Comparison of ENCODE assay signal across 34 mouse cellular contexts in genomic region chr14:116869996-116870395, GRCm38 (mm10). TPM values are rescaled to one million over a fixed set of nuclear protein-coding genes. Genes with fewer than 3 reads are reported as not detected.
"Had no signal": no experiment of that assay in that cellular context is flagged by ENCODE, and none has a peak within 500 bp of the region (broad histone marks: within the 10 kb centered on the region; RNA-seq: fewer than 3 reads in every experiment).

No protein-coding gene starts in this region.

- H3K4me2 ChIP-seq: limb, embryonic 12.5 days; limb, embryonic 13.5 days; limb, embryonic 15.5 days; liver, embryonic 12.5 days; liver, embryonic 13.5 days; liver, embryonic 15.5 days; lung, embryonic 14.5 days; lung, embryonic 15.5 days; midbrain, embryonic 11.5 days; midbrain, embryonic 12.5 days; midbrain, embryonic 13.5 days; midbrain, embryonic 15.5 days; neural tube, embryonic 12.5 days; neural tube, embryonic 13.5 days had no signal

- DNase-seq: left cerebral cortex, postnatal 4 days; liver; liver, embryonic 13.5 days; liver, postnatal 0 days; lung, adult 18-20 months; lung, adult 2 months; lung, embryonic 14.5 days; lung, postnatal 10 days; lung, postnatal 14 days; lung, postnatal 36 days; lung, postnatal 4 days; midbrain, embryonic 14.5 days had no signal

- ATAC-seq: liver, embryonic 12.5 days; liver, postnatal 0 days; lung, postnatal 0 days; midbrain, embryonic 13.5 days; midbrain, embryonic 15.5 days; midbrain, embryonic 16.5 days had no signal

- H3K27ac ChIP-seq: limb, embryonic 10.5 days; limb, embryonic 12.5 days; limb, embryonic 13.5 days; limb, embryonic 15.5 days; liver, embryonic 12.5 days; liver, embryonic 13.5 days; liver, embryonic 14.5 days; liver, embryonic 15.5 days; lung, embryonic 15.5 days; macrophage; midbrain, embryonic 10.5 days; midbrain, embryonic 12.5 days; midbrain, embryonic 13.5 days; midbrain, embryonic 15.5 days; neural tube, embryonic 12.5 days; neural tube, embryonic 13.5 days had no signal

- H3K27me3 ChIP-seq: limb, embryonic 12.5 days; limb, embryonic 13.5 days; limb, embryonic 15.5 days; liver, embryonic 12.5 days; liver, embryonic 13.5 days; liver, embryonic 15.5 days; lung, embryonic 15.5 days; megakaryocyte, embryonic 14.5 days; midbrain, embryonic 12.5 days; midbrain, embryonic 13.5 days; midbrain, embryonic 15.5 days; neural tube, embryonic 12.5 days; neural tube, embryonic 13.5 days had no signal

- H3K4me1 ChIP-seq: limb, embryonic 10.5 days; limb, embryonic 12.5 days; limb, embryonic 13.5 days; limb, embryonic 15.5 days; liver, embryonic 12.5 days; liver, embryonic 13.5 days; liver, embryonic 15.5 days; lung, embryonic 15.5 days; megakaryocyte, embryonic 14.5 days; midbrain, embryonic 10.5 days; midbrain, embryonic 12.5 days; neural tube, embryonic 12.5 days; neural tube, embryonic 13.5 days had no signal

- H3K4me3 ChIP-seq: limb, embryonic 10.5 days; limb, embryonic 12.5 days; limb, embryonic 13.5 days; limb, embryonic 15.5 days; liver, embryonic 12.5 days; liver, embryonic 13.5 days; liver, embryonic 15.5 days; lung, embryonic 15.5 days; megakaryocyte, embryonic 14.5 days; midbrain, embryonic 10.5 days; midbrain, embryonic 12.5 days; midbrain, embryonic 13.5 days; midbrain, embryonic 15.5 days; myocyte; neural tube, embryonic 12.5 days; neural tube, embryonic 13.5 days had no signal

- H3K9me3 ChIP-seq: limb, embryonic 10.5 days; limb, embryonic 12.5 days; limb, embryonic 13.5 days; limb, embryonic 15.5 days; liver, embryonic 12.5 days; liver, embryonic 13.5 days; liver, embryonic 15.5 days; lung, embryonic 15.5 days; midbrain, embryonic 10.5 days; midbrain, embryonic 13.5 days; midbrain, embryonic 15.5 days; neural tube, embryonic 12.5 days; neural tube, embryonic 13.5 days had no signal

- H3K36me3 ChIP-seq: limb, embryonic 10.5 days; limb, embryonic 12.5 days; limb, embryonic 13.5 days; limb, embryonic 15.5 days; liver, embryonic 12.5 days; liver, embryonic 13.5 days; liver, embryonic 15.5 days; lung, embryonic 15.5 days; midbrain, embryonic 10.5 days; midbrain, embryonic 12.5 days; midbrain, embryonic 13.5 days; midbrain, embryonic 15.5 days; neural tube, embryonic 12.5 days; neural tube, embryonic 13.5 days had no signal

- H3K9ac ChIP-seq: limb, embryonic 12.5 days; limb, embryonic 13.5 days; limb, embryonic 15.5 days; liver, embryonic 12.5 days; liver, embryonic 13.5 days; liver, embryonic 14.5 days; liver, embryonic 15.5 days; liver, postnatal 0 days; lung, embryonic 14.5 days; lung, embryonic 15.5 days; midbrain, embryonic 12.5 days; midbrain, embryonic 13.5 days; midbrain, embryonic 15.5 days; neural tube, embryonic 12.5 days; neural tube, embryonic 13.5 days had no signal

RNA-seq across cellular contexts. Expression of gene Gpc6, which starts 55.1 kb away (rescaled TPM):
- total RNA-seq: megakaryocyte progenitor cell, adult 5-6 weeks; monocyte, adult 5-6 weeks had no signal
- polyA plus RNA-seq: macrophage had no signal
